Mouse (Mus musculus): ENCODE results near the gene Fntb. TPM values are rescaled to one million over a fixed set of nuclear protein-coding genes. Genes with fewer than 3 reads are reported as not detected.
A peak's percentile ranks its signal among the peaks of the same experiment; 100 is the strongest.

The Fntb gene
- 42.9 and 45.9 TPM in 2 replicates for polyA plus RNA-seq (2016; fragmentation: Nextera tagmentation; extraction: Ambion mirVana)

GRCm38 (mm10) chr12:76765354-76765851 lies at the start of gene Fntb, which contains the start of gene Churc1:
Gene Fntb (plus strand): TSS chr12:76765589.
Gene Churc1 (plus strand): TSS chr12:76765538.
- no peaks in the 10 kb centered on the region for H3K36me3 ChIP-seq
- peak within 1 kb of the TSS; percentile 71 for H3K4me2 ChIP-seq (replicated peaks)
- H3K4me3 ChIP-seq: peak within 1 kb of the TSS; percentile 68
- under 1% methylated on average over 31 of the region's 31 CpGs for WGBS
- H3K9me3 ChIP-seq: no peaks in the 10 kb centered on the region
- ATAC-seq (ENCODE audit: insufficient number of reproducible peaks, insufficient read depth, low FRiP score, low TSS enrichment): peak; percentile 91
- no peaks in the 10 kb centered on the region for H3K27me3 ChIP-seq
- peaks cover 4% of the 10 kb centered on the region; the same call in 1 of the 2 replicates for H3K4me1 ChIP-seq
- peak within 1 kb of the TSS; percentile 73 for H3K9ac ChIP-seq
- H3K27ac ChIP-seq: peak within 1 kb of the TSS; percentile 73; the same call in 1 of the 2 replicates

DNA sequence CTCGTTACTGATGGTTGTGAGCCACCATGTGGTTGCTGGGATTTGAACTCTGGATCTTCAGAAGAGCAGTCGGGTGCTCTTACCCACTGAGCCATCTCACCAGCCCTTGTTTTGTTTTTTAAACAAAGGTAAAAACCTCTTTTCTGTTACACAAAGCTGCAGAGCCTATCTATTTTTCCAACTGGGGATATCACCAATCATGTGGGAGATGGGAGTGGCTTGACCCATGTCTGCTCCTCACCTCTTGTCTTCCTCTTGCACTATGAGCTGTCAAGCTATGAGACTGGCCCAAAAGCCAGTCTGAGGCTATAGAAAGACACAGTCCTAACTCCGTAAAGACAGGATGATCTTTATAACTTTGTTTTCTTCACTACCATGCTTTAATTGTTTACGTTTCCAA lies 47.0 kb upstream of the Fntb start:
- no peak for ATAC-seq (ENCODE audit: insufficient number of reproducible peaks, insufficient read depth, low FRiP score, low TSS enrichment)
- Histone ChIP-seq H3K4me1 (no peaks in the 10 kb centered on the region), H3K9me3 (no peaks in the 10 kb centered on the region), H3K4me2 (replicated peaks) (no peak overlapping the region), H3K27ac (no peak overlapping the region), H3K4me3 (no peak overlapping the region), H3K36me3 (no peaks in the 10 kb centered on the region), H3K27me3 (peaks cover 4% of the 10 kb centered on the region; the same call in 1 of the 2 replicates), H3K9ac (no peak overlapping the region)
- WGBS: 85% methylated on average over 4 of the region's 4 CpGs

DNA sequence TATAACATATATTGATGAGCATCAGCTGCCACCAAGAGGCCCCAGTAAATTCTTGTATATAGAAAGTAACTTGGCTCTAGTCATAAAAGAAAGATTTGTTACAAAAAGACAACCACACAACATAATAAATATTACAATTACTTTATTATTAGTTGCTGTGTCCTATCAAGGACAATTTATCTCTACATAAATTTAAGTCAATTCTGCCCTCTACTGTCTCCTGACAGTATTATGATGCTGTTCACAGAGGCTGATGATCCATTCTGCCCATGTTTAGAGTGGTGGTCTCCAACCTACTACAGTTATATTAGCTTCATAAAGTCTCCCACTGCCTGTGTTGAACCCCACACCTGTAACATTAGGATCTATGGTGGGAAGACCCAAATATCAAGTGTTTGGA lies 44.8 kb upstream of the Fntb start:
- H3K9me3 ChIP-seq: no peaks in the 10 kb centered on the region
- no peaks in the 10 kb centered on the region for H3K36me3 ChIP-seq
- no peak overlapping the region for H3K9ac ChIP-seq
- no peak overlapping the region for H3K4me2 ChIP-seq (replicated peaks)
- H3K27ac ChIP-seq: no peak overlapping the region
- no peak overlapping the region for H3K4me3 ChIP-seq
- no peaks in the 10 kb centered on the region for H3K27me3 ChIP-seq
- no peak for ATAC-seq (ENCODE audit: insufficient number of reproducible peaks, insufficient read depth, low FRiP score, low TSS enrichment)
- no peaks in the 10 kb centered on the region for H3K4me1 ChIP-seq

DNA sequence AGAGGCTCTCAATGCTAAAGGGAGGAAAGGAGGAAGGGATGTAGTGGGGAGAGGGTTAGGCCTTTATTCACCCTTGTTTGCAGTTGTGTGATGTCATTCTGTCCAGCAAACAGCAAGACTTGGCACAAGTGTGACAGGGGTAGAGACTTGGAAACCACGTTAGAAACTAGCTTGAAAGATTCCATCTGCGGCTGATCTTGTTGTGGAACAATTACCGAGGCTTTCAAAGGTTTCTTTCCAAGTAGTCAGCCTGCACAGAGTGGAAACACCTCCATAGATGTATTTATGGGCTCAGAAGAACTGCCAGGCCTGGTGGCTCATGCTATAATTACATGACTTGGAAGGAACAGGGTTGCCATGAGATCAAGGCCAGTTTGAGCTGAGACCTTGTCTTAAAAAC lies 43.4 kb upstream of the Fntb start:
- Histone ChIP-seq H3K4me2 (replicated peaks) (no peak overlapping the region), H3K9ac (no peak overlapping the region), H3K27me3 (no peaks in the 10 kb centered on the region), H3K36me3 (no peaks in the 10 kb centered on the region), H3K27ac (no peak overlapping the region), H3K4me1 (no peaks in the 10 kb centered on the region), H3K9me3 (no peaks in the 10 kb centered on the region), H3K4me3 (no peak overlapping the region)
- ATAC-seq (ENCODE audit: insufficient number of reproducible peaks, insufficient read depth, low FRiP score, low TSS enrichment): no peak
- WGBS: 77% methylated on average over 3 of the region's 3 CpGs

DNA sequence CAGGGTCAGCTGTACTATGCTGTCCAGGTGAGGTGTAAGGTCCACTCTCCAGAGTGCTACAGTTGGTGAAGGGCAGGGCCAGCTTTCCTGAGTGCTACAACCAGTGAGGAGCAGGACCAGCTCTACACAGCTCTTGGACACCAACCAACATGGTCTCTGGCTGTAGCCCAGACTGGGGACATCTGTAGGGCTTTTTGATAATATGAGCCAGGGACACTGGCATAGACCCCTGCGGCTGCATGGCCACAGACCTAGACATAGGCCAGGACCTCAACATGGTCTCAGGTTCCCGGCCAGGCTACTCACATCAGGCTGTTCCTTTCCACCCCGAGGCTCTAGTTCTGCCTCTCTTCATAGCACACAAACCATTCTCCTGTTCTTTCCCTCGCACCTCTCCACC lies 37.4 kb upstream of the Fntb start:
- no peaks in the 10 kb centered on the region for H3K9me3 ChIP-seq

DNA sequence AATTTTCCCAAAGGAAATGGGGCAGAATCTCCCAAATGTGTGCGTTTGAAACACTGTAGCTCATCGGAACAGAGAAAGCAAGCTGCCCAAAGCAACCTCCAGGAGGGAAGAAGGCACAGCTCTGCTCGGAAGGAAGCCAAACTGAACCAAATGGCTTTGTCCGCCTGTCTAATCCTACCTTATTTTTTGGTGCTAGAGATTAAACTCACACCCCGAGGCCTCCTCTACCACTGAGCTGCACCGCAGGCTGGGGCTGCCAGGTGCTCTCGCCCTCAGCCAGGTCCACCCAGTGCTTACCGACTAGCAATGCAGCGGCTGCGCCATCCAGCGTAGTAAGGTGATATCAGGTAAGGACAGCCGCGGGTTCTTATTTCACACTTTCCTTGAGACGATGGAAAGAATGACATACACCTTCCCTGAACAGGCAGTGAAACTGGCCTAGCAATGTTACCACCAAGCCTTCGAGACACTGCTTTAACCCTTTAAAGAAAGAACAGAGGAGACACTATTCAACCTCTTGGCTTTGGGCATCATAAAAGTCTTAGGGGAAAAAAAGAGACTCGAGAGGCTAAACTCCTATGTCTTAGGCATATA lies 14.4 kb upstream of the Fntb start:
- 75% methylated on average over 16 of the region's 16 CpGs for WGBS

More for the DNA sequence above, 37.4 kb upstream of the Fntb start:
- H3K27me3 ChIP-seq: no peaks in the 10 kb centered on the region
- ATAC-seq (ENCODE audit: insufficient number of reproducible peaks, insufficient read depth, low FRiP score, low TSS enrichment): no peak
- no peak overlapping the region for H3K27ac ChIP-seq
- H3K9ac ChIP-seq: no peak overlapping the region
- no peaks in the 10 kb centered on the region for H3K36me3 ChIP-seq
- no peak overlapping the region for H3K4me3 ChIP-seq
- H3K4me1 ChIP-seq: no peaks in the 10 kb centered on the region
- 82% methylated on average over 4 of the region's 4 CpGs for WGBS
- H3K4me2 ChIP-seq (replicated peaks): no peak overlapping the region

DNA sequence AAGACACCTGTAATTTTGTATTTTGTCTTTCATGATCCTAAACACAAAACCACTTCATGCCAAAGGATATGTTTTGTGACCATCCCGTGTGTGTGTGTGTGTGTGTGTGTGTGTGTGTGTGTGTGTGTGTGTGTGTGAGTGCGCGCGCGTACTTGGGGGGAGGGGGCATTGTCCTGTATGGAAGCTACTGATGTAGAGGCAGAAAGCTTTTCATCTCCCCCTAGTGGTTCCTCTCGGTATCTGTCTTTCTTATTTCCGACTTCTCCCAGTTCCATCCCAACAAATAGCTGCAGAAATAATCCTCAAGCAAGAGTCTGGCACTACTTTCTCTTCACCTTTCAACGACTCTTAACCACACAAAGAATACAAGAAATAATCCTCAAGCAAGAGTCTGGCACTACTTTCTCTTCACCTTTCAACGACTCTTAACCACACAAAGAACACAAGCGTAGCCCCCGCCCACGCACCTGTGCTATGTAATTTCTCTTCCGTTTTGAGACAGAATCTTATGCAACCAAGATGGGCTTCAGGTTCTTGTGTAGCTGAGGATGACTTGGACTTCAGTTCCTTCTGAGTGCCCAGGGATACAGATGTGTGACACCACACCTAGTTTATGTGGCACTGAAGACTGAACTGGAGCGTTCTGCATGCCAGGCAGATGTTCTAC lies 12.6 kb upstream of the Fntb start:
- H3K4me1 ChIP-seq: no peaks in the 10 kb centered on the region
- ATAC-seq (ENCODE audit: insufficient number of reproducible peaks, insufficient read depth, low FRiP score, low TSS enrichment): no peak
- WGBS: 40% methylated on average over 14 of the region's 14 CpGs

More for the DNA sequence above, 14.4 kb upstream of the Fntb start:
- no peaks in the 10 kb centered on the region for H3K9me3 ChIP-seq
- H3K9ac ChIP-seq: no peak overlapping the region
- H3K4me3 ChIP-seq: no peak overlapping the region
- no peaks in the 10 kb centered on the region for H3K27me3 ChIP-seq
- H3K27ac ChIP-seq: no peak overlapping the region
- no peak for ATAC-seq (ENCODE audit: insufficient number of reproducible peaks, insufficient read depth, low FRiP score, low TSS enrichment)
- no peaks in the 10 kb centered on the region for H3K36me3 ChIP-seq
- no peak overlapping the region for H3K4me2 ChIP-seq (replicated peaks)
- no peaks in the 10 kb centered on the region for H3K4me1 ChIP-seq

DNA sequence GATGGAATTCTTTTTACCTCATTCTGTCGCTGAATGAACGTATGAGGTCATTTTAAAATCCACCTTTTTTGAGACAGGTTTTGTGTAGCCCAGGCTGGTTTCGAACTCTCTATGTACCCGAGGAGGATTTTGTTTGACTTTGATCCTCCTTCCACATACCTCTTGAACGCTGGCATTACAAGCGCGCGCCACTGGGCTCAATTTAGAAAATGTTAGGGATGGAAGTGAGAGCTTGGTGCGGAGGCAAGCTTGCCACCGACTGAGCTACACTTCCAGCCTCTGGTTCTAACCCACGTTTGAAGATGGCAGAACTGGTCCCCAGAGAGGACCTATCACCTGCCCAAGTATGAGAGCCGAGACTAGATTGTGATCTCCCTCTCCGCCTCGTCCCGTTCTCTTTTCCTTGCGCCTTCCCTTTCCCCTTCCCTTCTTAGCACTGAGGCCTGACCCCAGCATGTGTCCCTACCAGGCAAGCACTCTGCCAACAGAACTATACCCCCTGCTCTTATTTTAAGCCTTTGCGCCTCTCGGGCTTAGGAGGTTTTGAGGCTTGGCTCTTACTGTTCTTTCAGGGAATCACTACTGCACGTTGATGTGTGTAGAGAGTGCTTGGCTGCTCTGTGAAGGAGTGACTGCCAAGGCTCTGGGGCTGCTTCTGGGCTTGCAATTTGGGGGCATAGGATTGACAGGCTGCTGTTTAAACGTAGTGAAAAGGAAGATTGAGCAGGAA lies 677 bp downstream of the Fntb start:
- 33% methylated on average over 20 of the region's 20 CpGs for WGBS
- 0 out of 2 replicates have a peak, but pooled peaks have one; percentile 32 for ATAC-seq (ENCODE audit: insufficient number of reproducible peaks, insufficient read depth, low FRiP score, low TSS enrichment)

More for the DNA sequence above, 12.6 kb upstream of the Fntb start:
- no peak overlapping the region for H3K4me3 ChIP-seq
- H3K4me2 ChIP-seq (replicated peaks): no peak overlapping the region
- no peak overlapping the region for H3K27ac ChIP-seq
- H3K9ac ChIP-seq: no peak overlapping the region
- H3K9me3 ChIP-seq: no peaks in the 10 kb centered on the region
- H3K36me3 ChIP-seq: no peaks in the 10 kb centered on the region
- H3K27me3 ChIP-seq: no peaks in the 10 kb centered on the region

DNA sequence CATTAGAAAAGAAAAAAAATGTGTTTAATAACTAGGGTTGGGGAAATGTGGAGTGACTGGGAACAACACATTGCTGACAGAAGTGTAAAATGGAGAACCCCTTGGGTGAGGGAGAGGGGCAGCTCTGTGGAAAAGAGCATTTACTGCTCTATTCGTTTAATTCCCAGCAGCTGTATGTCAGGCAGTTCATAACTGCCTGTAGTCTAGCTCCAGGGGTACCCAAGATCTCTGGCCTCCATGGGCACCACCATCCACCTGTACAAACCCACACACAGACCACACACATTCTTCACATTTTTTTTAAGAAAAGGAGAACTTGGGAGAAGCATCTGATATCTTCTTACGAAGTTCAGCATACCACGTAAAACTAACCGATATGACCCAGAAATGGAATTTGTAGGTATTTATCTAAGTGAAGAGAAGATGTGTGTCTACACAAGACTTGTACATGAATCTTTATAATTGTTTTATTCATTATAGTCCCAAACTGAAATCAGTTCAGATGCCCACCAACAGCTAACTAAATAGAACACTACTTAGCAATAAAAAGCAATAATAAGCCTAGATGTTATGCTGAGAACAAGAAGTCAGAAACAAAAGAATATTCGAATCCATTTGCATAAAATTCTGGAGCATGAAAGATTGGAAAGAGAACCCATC lies 5.6 kb downstream of the Fntb start:
- no peak overlapping the region for H3K4me3 ChIP-seq
- H3K4me1 ChIP-seq: peaks cover 3% of the 10 kb centered on the region; the same call in 1 of the 2 replicates
- no peaks in the 10 kb centered on the region for H3K9me3 ChIP-seq
- WGBS: 85% methylated on average over 5 of the region's 5 CpGs
- H3K27me3 ChIP-seq: no peaks in the 10 kb centered on the region
- no peaks in the 10 kb centered on the region for H3K36me3 ChIP-seq
- no peak for ATAC-seq (ENCODE audit: insufficient number of reproducible peaks, insufficient read depth, low FRiP score, low TSS enrichment)
- H3K27ac ChIP-seq: no peak overlapping the region
- H3K4me2 ChIP-seq (replicated peaks): no peak overlapping the region
- H3K9ac ChIP-seq: no peak overlapping the region

More for the DNA sequence above, 677 bp downstream of the Fntb start:
- Histone ChIP-seq H3K27me3 (no peaks in the 10 kb centered on the region), H3K4me3 (peak overlapping the region; percentile 68), H3K27ac (no peak overlapping the region), H3K9ac (peak overlapping the region; percentile 73), H3K36me3 (no peaks in the 10 kb centered on the region), H3K4me1 (peaks cover 4% of the 10 kb centered on the region; the same call in 1 of the 2 replicates), H3K4me2 (replicated peaks) (peak overlapping the region; percentile 71), H3K9me3 (no peaks in the 10 kb centered on the region)

GRCm38 (mm10) chr12:76771540-76771939 lies 6.2 kb downstream of the Fntb start:
- Histone ChIP-seq H3K4me1 (no peaks in the 10 kb centered on the region), H3K27ac (no peak overlapping the region), H3K4me2 (replicated peaks) (no peak overlapping the region), H3K27me3 (no peaks in the 10 kb centered on the region), H3K36me3 (no peaks in the 10 kb centered on the region), H3K9ac (no peak overlapping the region), H3K4me3 (no peak overlapping the region), H3K9me3 (no peaks in the 10 kb centered on the region)
- no peak for ATAC-seq (ENCODE audit: insufficient number of reproducible peaks, insufficient read depth, low FRiP score, low TSS enrichment)
- whole genome bisulfite sequencing: 86% methylated on average over 5 of the region's 5 CpGs

- Histone ChIP-seq H3K36me3 (no peaks in the 10 kb centered on the region), H3K27ac (no peak overlapping the region), H3K9me3 (no peaks in the 10 kb centered on the region), H3K4me3 (no peak overlapping the region), H3K9ac (no peak overlapping the region), H3K4me1 (no peaks in the 10 kb centered on the region), H3K4me2 (replicated peaks) (no peak overlapping the region), H3K27me3 (no peaks in the 10 kb centered on the region)
- no peak for ATAC-seq (ENCODE audit: insufficient number of reproducible peaks, insufficient read depth, low FRiP score, low TSS enrichment)
- WGBS: 72% methylated on average over 3 of the region's 3 CpGs
Measured at GRCm38 (mm10) chr12:76774652-76775051, 9.3 kb downstream of the Fntb start.
